Mouse (Mus musculus) MEL (cell line): Measurements from ENCODE around the gene Sag. TPM values are rescaled to one million over a fixed set of nuclear protein-coding genes. Genes with fewer than 3 reads are reported as not detected.
A peak's percentile ranks its signal among the peaks of the same experiment; 100 is the strongest.

Experiments used
- DNase-seq: peaks from one replicate; pipeline ENCODE4 v3.0.0; 2011; ENCODE audit warnings: low read depth, low spot score
- H3K27ac ChIP-seq: 2 replicates; pipeline ENCODE4 v1.5.1; 2012; ENCODE audit warnings: low read depth, mild to moderate bottlenecking, control low read depth, low read length, moderate library complexity; ENCODE audit not compliant: control insufficient read depth
- H3K27me3 ChIP-seq, 2 experiments: fragments of 150-350 bp in 1 of 2; sonication (generic) in 1 of 2; 2 replicates each; pipeline ENCODE4 v1.6.1; 2012; ENCODE audit warnings: low read length in 2 of 2, mild to moderate bottlenecking in 2 of 2, improper control_type of control experiment in 1 of 2, moderate library complexity in 1 of 2; ENCODE audit not compliant: insufficient read depth in 2 of 2, control insufficient read depth in 1 of 2
- H3K36me3 ChIP-seq, 2 experiments: 2 replicates each; pipeline ENCODE4 v1.6.1; 2012 to 2014; ENCODE audit warnings: low read length in 2 of 2, improper control_type of control experiment in 1 of 2, inconsistent platforms in 1 of 2, mild to moderate bottlenecking in 1 of 2; ENCODE audit not compliant: insufficient read depth in 2 of 2, control insufficient read depth in 1 of 2
- H3K4me1 ChIP-seq, 2 experiments: fragments of 150-350 bp in 1 of 2; sonication (generic) in 1 of 2; 2 replicates each; pipeline ENCODE4 v1.6.1; 2012; ENCODE audit warnings: low read length in 2 of 2, improper control_type of control experiment in 1 of 2, mild to moderate bottlenecking in 1 of 2; ENCODE audit not compliant: insufficient read depth in 2 of 2, control insufficient read depth in 1 of 2
- H3K4me3 ChIP-seq, 2 experiments: fragments of 150-350 bp in 1 of 2; sonication (generic) in 1 of 2; 2 replicates each; pipeline ENCODE4 v1.5.1; 2012; ENCODE audit warnings: low read depth in 2 of 2, low read length in 2 of 2, mild to moderate bottlenecking in 2 of 2, moderate library complexity in 2 of 2, control low read depth in 1 of 2, improper control_type of control experiment in 1 of 2; ENCODE audit not compliant: control insufficient read depth in 1 of 2, insufficient read depth in 1 of 2
- H3K79me2 ChIP-seq: 2 replicates; pipeline ENCODE4 v1.6.1; 2012; ENCODE audit warnings: mild to moderate bottlenecking, low read length, moderate library complexity; ENCODE audit not compliant: control insufficient read depth, poor library complexity, insufficient read depth
- H3K9ac ChIP-seq: 2 replicates; pipeline ENCODE4 v1.6.1; 2012; ENCODE audit warnings: low read depth, mild to moderate bottlenecking, control low read depth, low read length, moderate library complexity; ENCODE audit not compliant: control insufficient read depth, poor library complexity, severe bottlenecking
- H3K9me3 ChIP-seq: fragments of 150-350 bp; sonication (generic); replicated peaks from 2 replicates; pipeline ENCODE4 v1.6.1; 2012; ENCODE audit warnings: mild to moderate bottlenecking, low read length, improper control_type of control experiment, moderate library complexity; ENCODE audit not compliant: insufficient read depth
- BHLHE40 ChIP-seq: IDR thresholded peaks from 2 replicates; pipeline ENCODE4 v1.6.1; 2012; ENCODE audit warnings: low read depth, mild to moderate bottlenecking, inconsistent platforms, low read length, improper control_type of control experiment, borderline replicate concordance
- CHD1 ChIP-seq: IDR thresholded peaks from 2 replicates; pipeline ENCODE4 v1.6.1; 2012; ENCODE audit warnings: low read depth, mild to moderate bottlenecking, inconsistent platforms, low read length, improper control_type of control experiment
- CHD2 ChIP-seq: IDR thresholded peaks from 2 replicates; pipeline ENCODE4 v1.6.1; 2011; ENCODE audit warnings: low read length, improper control_type of control experiment
- CTCF ChIP-seq, 3 experiments: IDR thresholded peaks in 2 of 3; conservative IDR thresholded peaks in 1 of 3; 2 replicates each; pipeline ENCODE4 v1.5.1; 2011 to 2012; ENCODE audit warnings: low read length in 3 of 3, low read depth in 2 of 3, mild to moderate bottlenecking in 2 of 3, improper control_type of control experiment in 1 of 3, inconsistent platforms in 1 of 3, mixed read lengths in 1 of 3, moderate library complexity in 1 of 3; ENCODE audit not compliant: control insufficient read depth in 1 of 3, insufficient read depth in 1 of 3, poor library complexity in 1 of 3, severe bottlenecking in 1 of 3
- E2F4 ChIP-seq: IDR thresholded peaks from 2 replicates; pipeline ENCODE4 v1.6.1; 2011; ENCODE audit warnings: low read depth, low read length, improper control_type of control experiment, borderline replicate concordance
- ELF1 ChIP-seq: IDR thresholded peaks from 2 replicates; pipeline ENCODE4 v1.6.1; 2014; ENCODE audit warnings: low read depth, mild to moderate bottlenecking, inconsistent platforms, low read length, improper control_type of control experiment, moderate library complexity
- EP300 ChIP-seq, 2 experiments: IDR thresholded peaks; 2 replicates each; pipeline ENCODE4 v1.6.1; 2011; ENCODE audit warnings: improper control_type of control experiment in 2 of 2, low read length in 2 of 2, low read depth in 1 of 2, mild to moderate bottlenecking in 1 of 2
- ETS1 ChIP-seq: IDR thresholded peaks from 2 replicates; pipeline ENCODE4 v1.6.1; 2012; ENCODE audit warnings: low read depth, mild to moderate bottlenecking, inconsistent platforms, low read length, improper control_type of control experiment, moderate library complexity
- GABPA ChIP-seq: IDR thresholded peaks from 2 replicates; pipeline ENCODE4 v1.6.1; 2012; ENCODE audit warnings: low read depth, mild to moderate bottlenecking, inconsistent platforms, low read length, improper control_type of control experiment, moderate library complexity
- GATA1 ChIP-seq: IDR thresholded peaks from 2 replicates; pipeline ENCODE4 v1.6.1; 2011; ENCODE audit warnings: low read depth, low read length, improper control_type of control experiment
- HCFC1 ChIP-seq: IDR thresholded peaks from 2 replicates; pipeline ENCODE4 v1.6.1; 2012; ENCODE audit warnings: low read depth, mild to moderate bottlenecking, inconsistent platforms, low read length, improper control_type of control experiment, moderate library complexity
- JUND ChIP-seq: IDR thresholded peaks from 2 replicates; pipeline ENCODE4 v1.6.1; 2011; ENCODE audit warnings: low read depth, mild to moderate bottlenecking, improper control_type of control experiment, low read length
- MAFK ChIP-seq: IDR thresholded peaks from 2 replicates; pipeline ENCODE4 v1.6.1; 2011; ENCODE audit warnings: low read depth, mild to moderate bottlenecking, low read length, improper control_type of control experiment, borderline replicate concordance
- MAX ChIP-seq: IDR thresholded peaks from 2 replicates; pipeline ENCODE4 v1.6.1; 2011; ENCODE audit warnings: low read length, improper control_type of control experiment
- MAZ ChIP-seq: IDR thresholded peaks from 2 replicates; pipeline ENCODE4 v1.6.1; 2012; ENCODE audit warnings: low read depth, mild to moderate bottlenecking, inconsistent platforms, low read length, improper control_type of control experiment
- MEF2A ChIP-seq: IDR thresholded peaks from 2 replicates; pipeline ENCODE4 v1.6.1; 2014; ENCODE audit warnings: low read depth, mild to moderate bottlenecking, inconsistent platforms, low read length, improper control_type of control experiment; ENCODE audit not compliant: poor library complexity, insufficient replicate concordance, severe bottlenecking; ENCODE audit errors: extremely low read depth
- MXI1 ChIP-seq: IDR thresholded peaks from 2 replicates; pipeline ENCODE4 v1.6.1; 2011; ENCODE audit warnings: mild to moderate bottlenecking, low read depth, low read length, improper control_type of control experiment
- MYB ChIP-seq: IDR thresholded peaks from 2 replicates; pipeline ENCODE4 v1.6.1; 2011; ENCODE audit warnings: mild to moderate bottlenecking, low read depth, low read length, improper control_type of control experiment
- MYC ChIP-seq: IDR thresholded peaks from 2 replicates; pipeline ENCODE4 v1.6.1; 2011; ENCODE audit warnings: low read depth, mild to moderate bottlenecking, low read length, improper control_type of control experiment, moderate library complexity
- NELFE ChIP-seq: IDR thresholded peaks from 2 replicates; pipeline ENCODE4 v1.6.1; 2011; ENCODE audit warnings: low read depth, low read length, improper control_type of control experiment
- NRF1 ChIP-seq: IDR thresholded peaks from 2 replicates; pipeline ENCODE4 v1.6.1; 2014; ENCODE audit warnings: low read depth, mild to moderate bottlenecking, inconsistent platforms, low read length, improper control_type of control experiment, moderate library complexity; ENCODE audit not compliant: poor library complexity, insufficient read depth, severe bottlenecking
- POLR2A ChIP-seq, 2 experiments: IDR thresholded peaks; 2 replicates each; pipeline ENCODE4 v1.6.1; 2011 to 2012; ENCODE audit warnings: low read length in 2 of 2, mild to moderate bottlenecking in 2 of 2, control low read depth in 1 of 2, improper control_type of control experiment in 1 of 2, low read depth in 1 of 2, moderate library complexity in 1 of 2; ENCODE audit not compliant: control insufficient read depth in 1 of 2, insufficient read depth in 1 of 2, poor library complexity in 1 of 2
- POLR2AphosphoS2 ChIP-seq: IDR thresholded peaks from 2 replicates; pipeline ENCODE4 v1.6.1; 2011; ENCODE audit warnings: low read length, improper control_type of control experiment
- POLR2AphosphoS5 ChIP-seq: IDR thresholded peaks from 2 replicates; pipeline ENCODE4 v1.6.1; 2012; ENCODE audit warnings: low read depth, borderline replicate concordance, mild to moderate bottlenecking, inconsistent platforms, low read length, moderate library complexity, mixed read lengths
- RAD21 ChIP-seq: IDR thresholded peaks from 2 replicates; pipeline ENCODE4 v1.6.1; 2011; ENCODE audit warnings: mild to moderate bottlenecking, low read depth, low read length, improper control_type of control experiment
- RCOR1 ChIP-seq: IDR thresholded peaks from 2 replicates; pipeline ENCODE4 v1.6.1; 2012; ENCODE audit warnings: low read depth, mild to moderate bottlenecking, inconsistent platforms, low read length, improper control_type of control experiment
- SIN3A ChIP-seq: IDR thresholded peaks from 2 replicates; pipeline ENCODE4 v1.6.1; 2012; ENCODE audit warnings: low read length, improper control_type of control experiment, inconsistent platforms
- SMC3 ChIP-seq: IDR thresholded peaks from 2 replicates; pipeline ENCODE4 v1.6.1; 2011; ENCODE audit warnings: low read depth, low read length, improper control_type of control experiment
- TAL1 ChIP-seq: IDR thresholded peaks from 2 replicates; pipeline ENCODE4 v1.6.1; 2012; ENCODE audit warnings: mild to moderate bottlenecking, inconsistent platforms, low read length, moderate library complexity, mixed read lengths
- TBP ChIP-seq: IDR thresholded peaks from 2 replicates; pipeline ENCODE4 v1.8.0; 2011; ENCODE audit warnings: low read depth, low read length, improper control_type of control experiment
- TCF12 ChIP-seq: IDR thresholded peaks from 2 replicates; pipeline ENCODE4 v1.6.1; 2014; ENCODE audit warnings: low read depth, mild to moderate bottlenecking, inconsistent platforms, low read length, improper control_type of control experiment, moderate library complexity
- UBTF ChIP-seq: IDR thresholded peaks from 2 replicates; pipeline ENCODE4 v1.6.1; 2012; ENCODE audit warnings: low read depth, mild to moderate bottlenecking, inconsistent platforms, low read length, improper control_type of control experiment, moderate library complexity, borderline replicate concordance; ENCODE audit not compliant: insufficient read depth
- USF1 ChIP-seq: IDR thresholded peaks from 2 replicates; pipeline ENCODE4 v1.6.1; 2014; ENCODE audit warnings: low read depth, mild to moderate bottlenecking, inconsistent platforms, low read length, improper control_type of control experiment, moderate library complexity
- USF2 ChIP-seq, 2 experiments: IDR thresholded peaks; 2 replicates each; pipeline ENCODE4 v1.6.1; 2011 to 2012; ENCODE audit warnings: improper control_type of control experiment in 2 of 2, low read length in 2 of 2, borderline replicate concordance in 1 of 2, inconsistent platforms in 1 of 2, low read depth in 1 of 2, mild to moderate bottlenecking in 1 of 2; ENCODE audit not compliant: insufficient read depth in 1 of 2
- ZC3H11A ChIP-seq: IDR thresholded peaks from 2 replicates; pipeline ENCODE4 v1.6.1; 2012; ENCODE audit warnings: low read depth, mild to moderate bottlenecking, inconsistent platforms, low read length, improper control_type of control experiment
- ZKSCAN1 ChIP-seq: IDR thresholded peaks from 2 replicates; pipeline ENCODE4 v1.6.1; 2012; ENCODE audit warnings: low read depth, mild to moderate bottlenecking, inconsistent platforms, low read length, improper control_type of control experiment, moderate library complexity
- ZMIZ1 ChIP-seq: IDR thresholded peaks from 2 replicates; pipeline ENCODE4 v1.6.1; 2012; ENCODE audit warnings: low read depth, mild to moderate bottlenecking, inconsistent platforms, low read length, improper control_type of control experiment, moderate library complexity
- ZNF384 ChIP-seq: IDR thresholded peaks from 2 replicates; pipeline ENCODE4 v1.6.1; 2012; ENCODE audit warnings: low read depth, mild to moderate bottlenecking, inconsistent platforms, low read length, improper control_type of control experiment
- polyA plus RNA-seq, 2 experiments: library from polyadenylated mRNA; stranded (reverse) in 1 of 2; unstranded in 1 of 2; fragments of >175 nt in 1 of 2; fragments of >200 nt in 1 of 2; gene quantifications; 2 replicates each; pipeline versions ENCODE4 v1.2.1 to v1.2.4; 2012; ENCODE audit warnings: low replicate concordance in 2 of 2, low read depth in 1 of 2; ENCODE audit not compliant: insufficient read length in 2 of 2, insufficient read depth in 1 of 2, missing spikeins in 1 of 2
- total RNA-seq: library from RNA; depleted of rRNA; stranded (reverse); fragments of 300-350 nt; gene quantifications from 2 replicates; pipeline ENCODE4 v1.2.3, GENCODE M21; 2012

Sag gene
- total and polyA plus RNA-seq, 3 experiments, result 2.5 to 4.1 TPM; not detected in 1

DNA sequence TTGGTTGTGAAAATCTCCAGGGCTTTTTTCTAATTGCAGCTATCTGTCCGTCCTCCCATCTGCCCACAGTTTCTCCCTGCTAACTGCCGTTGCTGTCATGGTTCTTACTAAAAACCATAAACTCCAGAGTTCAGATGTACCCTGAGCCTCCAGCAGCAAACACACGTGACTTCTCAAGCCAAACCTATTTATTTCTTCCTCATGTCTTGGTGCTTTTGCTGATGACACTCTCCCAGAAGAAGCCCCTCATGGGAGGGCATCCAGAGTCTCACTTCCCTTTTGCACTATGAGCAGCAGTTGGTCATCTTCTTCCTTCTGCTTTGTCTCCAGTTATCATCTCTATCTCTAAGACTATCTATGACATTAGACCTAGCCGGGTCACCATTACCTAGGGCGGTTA, 45.8 kb downstream of the Sag start:
- Histone ChIP-seq H3K36me3 (peaks cover 0 to 24% of the 10 kb centered on the region in 2 experiments; a peak in 2 of 4 replicates), H3K4me1 (peaks cover 29% of the 10 kb centered on the region in 2 experiments), H3K79me2 (peaks cover 12% of the 10 kb centered on the region), H3K9ac (peak overlapping the region; percentile 6; the same call in 1 of the 2 replicates), H3K4me3 (no peak overlapping the region; a peak in 1 of 4 replicates), H3K9me3 (no peaks in the 10 kb centered on the region), H3K27me3 (no peaks in the 10 kb centered on the region), H3K27ac (peak overlapping the region; percentile 33)
- DNase-seq, result peak; percentile 51
- TF ChIP-seq TAL1 (no peak), MYB (no peak), NRF1 (no peak), CHD2 (no peak), RCOR1 (no peak), ZNF384 (no peak), EP300 (IDR thresholded peaks at IDR 0.05; ENCODE audit: low read depth in 1 of 2, low read length in 2 of 2) (no peak), ETS1 (no peak; the same call in 1 of the 2 replicates), MAFK (no peak), BHLHE40 (0 out of 2 replicates have a peak, but pooled peaks have one; percentile 23), GATA1 (peak; percentile 26), ZKSCAN1 (no peak), UBTF (no peak), POLR2AphosphoS2 (no peak), JUND (no peak), HCFC1 (no peak), SMC3 (no peak), USF2 (IDR thresholded peaks at IDR 0.05; ENCODE audit: borderline replicate concordance in 1 of 2, insufficient read depth in 1 of 2, low read depth in 1 of 2, low read length in 2 of 2) (no peak), USF1 (peak; percentile 72), POLR2AphosphoS5 (no peak), CHD1 (no peak), ZC3H11A (no peak), CTCF (IDR thresholded peaks at IDR 0.05 in 2 of 3, conservative IDR thresholded peaks at IDR 0.05 in 1 of 3; ENCODE audit: control insufficient read depth in 1 of 3, insufficient read depth in 1 of 3, low read depth in 2 of 3, low read length in 3 of 3, poor library complexity in 1 of 3, severe bottlenecking in 1 of 3) (no peak), MXI1 (peak; percentile 55; the same call in 1 of the 2 replicates), GABPA (no peak), ZMIZ1 (no peak), RAD21 (no peak), TBP (no peak), MYC (no peak), MEF2A (no peak), MAZ (no peak), ELF1 (no peak), POLR2A (IDR thresholded peaks at IDR 0.05; ENCODE audit: control insufficient read depth in 1 of 2, insufficient read depth in 1 of 2, low read depth in 1 of 2, low read length in 2 of 2, poor library complexity in 1 of 2) (no peak), MAX (peak; percentile 48; the same call in 1 of the 2 replicates), NELFE (no peak), TCF12 (0 out of 2 replicates have a peak, but pooled peaks have one; percentile 4), E2F4 (no peak), SIN3A (no peak)
